Mouse (Mus musculus): ENCODE measurements around the gene Gm20388.
"Not testable (repeated sequence)": the region's sequence is repeated elsewhere in the genome, so short reads cannot be mapped to it uniquely, and the experiment has no call there.

The Gm20388 gene

DNA sequence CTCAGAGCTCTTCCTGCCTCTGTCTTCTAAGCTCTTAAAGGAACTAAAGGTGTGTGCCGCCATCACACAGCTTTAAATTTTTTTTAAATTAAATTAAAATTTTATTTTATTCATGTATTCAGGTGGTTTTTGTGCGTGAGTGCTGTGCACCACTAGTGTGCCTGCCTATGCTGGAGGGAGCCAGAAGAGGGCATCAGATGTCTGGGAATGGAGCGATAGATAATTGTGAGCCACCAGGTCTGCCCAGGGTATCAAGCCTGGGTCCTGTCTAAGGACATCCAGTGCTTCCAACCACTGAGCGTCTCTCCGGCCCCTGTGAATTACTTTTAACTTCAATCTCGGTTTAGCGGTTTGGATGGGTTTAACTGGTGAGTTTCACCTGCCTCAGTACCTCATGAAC, 3572.0 kb downstream of the Gm20388 start:
- DNase-seq = no peak

DNA sequence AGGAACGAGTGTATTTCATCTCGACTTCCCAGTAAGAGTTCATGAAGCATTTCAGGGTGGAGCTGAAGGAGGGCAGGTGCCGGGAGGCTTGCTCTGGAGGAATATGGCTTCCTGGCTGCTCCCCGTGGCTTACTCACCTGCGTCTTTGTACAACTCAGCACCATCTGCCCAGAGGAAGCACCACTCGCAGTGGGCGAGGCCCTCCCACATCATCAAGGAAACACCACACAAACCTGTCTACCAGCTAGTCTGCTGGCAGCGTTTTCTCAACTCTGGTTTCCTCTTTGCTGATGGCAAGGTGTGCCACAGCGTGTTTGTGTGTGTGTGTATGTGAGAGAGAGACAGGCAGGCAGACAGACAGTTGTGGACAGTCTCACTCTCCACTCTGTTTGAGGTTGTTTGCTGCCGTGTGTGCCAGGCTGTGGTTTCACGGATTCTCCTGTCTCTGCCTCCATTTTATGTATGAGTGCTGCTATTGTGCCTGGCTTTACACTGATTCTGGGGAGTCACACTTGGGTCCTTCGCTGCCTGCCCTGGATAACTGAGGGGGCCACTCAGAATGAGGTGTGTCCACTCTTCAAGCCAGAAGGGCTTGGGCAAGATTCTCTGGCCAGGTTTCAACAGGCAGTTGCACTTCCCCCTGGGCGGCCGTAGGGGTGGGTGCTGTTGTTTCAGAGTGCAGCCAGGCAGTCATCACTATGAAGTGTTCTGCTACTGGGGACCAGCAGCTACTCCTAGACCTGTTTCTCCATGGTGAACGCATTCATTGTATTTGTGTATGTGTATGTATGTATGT, 3580.8 kb downstream of the Gm20388 start:
- no peak for DNase-seq

- DNase-seq = no peak
Measured at GRCm38 (mm10) chr8:123492898-123493297, 3582.3 kb downstream of the Gm20388 start.

GRCm38 (mm10) chr8:123497699-123498098, 3587.1 kb downstream of the Gm20388 start:
- no peak for DNase-seq

DNA sequence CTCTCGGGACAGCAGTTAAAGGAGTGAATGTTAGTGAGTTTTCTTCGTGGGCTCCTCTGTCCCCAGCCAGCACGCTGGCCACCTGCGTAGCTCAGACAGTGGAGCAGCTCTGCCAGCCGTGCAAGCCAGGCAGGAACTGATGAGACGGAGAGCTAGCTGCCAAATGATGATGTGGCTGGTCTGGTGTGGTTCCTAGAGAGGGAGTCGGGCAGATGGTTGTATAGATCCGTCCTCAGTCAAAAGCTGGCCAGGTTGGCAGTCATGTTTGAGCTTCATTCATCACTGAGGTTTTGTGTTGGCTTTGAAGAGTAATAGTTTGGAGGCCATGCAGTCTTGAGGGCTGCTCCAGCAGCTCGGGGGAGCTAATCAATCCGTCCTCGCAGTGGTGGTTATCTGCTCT, 3588.3 kb downstream of the Gm20388 start:
- DNase-seq = no peak

- DNase-seq = no peak
Measured at GRCm38 (mm10) chr8:123499556-123499955, 3588.9 kb downstream of the Gm20388 start.

- no peak for DNase-seq
Measured at GRCm38 (mm10) chr8:123502192-123502591, 3591.6 kb downstream of the Gm20388 start.

DNA sequence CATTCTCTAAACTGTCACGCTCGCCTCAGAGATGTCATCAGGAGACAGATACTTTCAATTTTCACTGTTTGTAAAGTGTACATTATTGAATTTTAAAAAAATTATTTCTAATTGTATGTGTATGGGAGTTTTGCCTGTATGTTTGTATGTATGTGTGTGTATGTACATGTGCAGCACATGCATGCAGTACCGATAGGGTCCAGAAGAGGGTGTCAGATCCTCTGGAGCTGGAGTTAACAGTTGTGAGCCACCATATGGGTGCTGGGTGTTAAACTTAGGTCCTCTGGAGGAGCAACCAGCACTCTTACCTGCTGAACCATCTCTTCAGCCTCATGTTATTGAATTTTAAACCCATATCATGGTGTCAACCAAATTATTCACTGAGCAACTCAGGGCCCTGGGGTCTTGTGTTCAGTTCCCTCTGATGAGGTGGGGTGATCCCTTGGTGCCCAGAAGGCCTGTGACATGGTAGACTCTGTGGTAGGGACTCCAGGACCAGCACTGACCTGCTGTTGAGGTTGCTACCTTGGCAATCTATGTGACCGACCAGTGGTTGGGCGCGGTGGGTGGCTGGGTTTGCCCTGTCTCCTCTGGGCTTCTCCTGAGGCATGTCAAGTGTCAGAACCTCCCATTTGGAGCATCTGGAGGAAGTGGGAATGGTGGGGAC, 3593.3 kb downstream of the Gm20388 start:
- no peak for DNase-seq

- DNase-seq = no peak
Measured at GRCm38 (mm10) chr8:123504591-123505195, 3594.1 kb downstream of the Gm20388 start.

- DNase-seq = no peak
Measured at GRCm38 (mm10) chr8:123505267-123505666, 3594.6 kb downstream of the Gm20388 start.

- DNase-seq = no peak
Measured at GRCm38 (mm10) chr8:123505695-123506094, 3595.1 kb downstream of the Gm20388 start.

GRCm38 (mm10) chr8:123507153-123507552, 3596.5 kb downstream of the Gm20388 start:
- DNase-seq = no peak

DNA sequence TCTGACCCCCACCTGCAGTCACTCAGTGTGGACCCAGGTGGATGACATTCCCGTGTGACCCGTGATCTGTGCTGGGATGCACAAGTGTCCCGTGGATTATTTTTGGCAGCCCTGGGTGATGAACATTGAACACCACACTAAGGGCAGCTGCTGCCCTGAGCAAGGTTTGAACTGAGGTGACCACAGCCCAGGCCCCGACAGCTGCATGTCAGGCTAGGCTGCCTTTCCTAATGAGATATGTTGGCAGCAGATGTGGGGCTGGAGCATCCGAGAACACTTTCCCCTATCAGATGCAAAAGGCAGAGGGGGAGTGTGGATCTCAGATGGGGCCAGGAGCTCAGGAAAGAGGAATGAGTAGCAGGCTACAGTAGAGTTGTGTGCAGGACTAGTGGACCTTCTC, 3600.2 kb downstream of the Gm20388 start:
- DNase-seq = no peak

- DNase-seq = no peak
Measured at GRCm38 (mm10) chr8:123514136-123514535, 3603.5 kb downstream of the Gm20388 start.

GRCm38 (mm10) chr8:123514781-123515539, 3604.3 kb downstream of the Gm20388 start, which contains the start of gene Dbndd1:
TSS of gene Dbndd1 (minus strand) at chr8:123515463.
- peak; percentile 58 for DNase-seq

- no peak for DNase-seq
Measured at GRCm38 (mm10) chr8:123515540-123515897, 3604.9 kb downstream of the Gm20388 start.

DNA sequence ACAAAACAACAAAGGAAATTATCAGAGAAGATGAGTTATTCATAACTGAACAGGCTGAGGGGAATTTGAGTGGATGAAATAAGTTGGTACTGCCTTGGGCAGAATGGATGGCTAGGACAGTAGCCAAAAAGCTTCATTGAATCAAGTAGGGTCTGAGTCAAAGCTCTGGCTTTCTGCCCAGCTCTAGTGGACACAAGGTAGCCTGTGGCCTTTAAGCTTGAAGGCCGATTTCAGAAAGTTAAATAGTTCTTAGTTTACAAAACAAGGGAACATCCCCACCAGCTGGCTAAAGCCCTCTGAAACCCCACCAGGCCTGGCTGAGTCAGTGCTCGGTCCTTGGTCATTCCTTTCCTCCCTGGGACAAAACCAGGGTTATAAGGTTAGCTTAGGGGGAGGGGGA, 3606.0 kb downstream of the Gm20388 start:
- no peak for DNase-seq

- no peak for DNase-seq
Measured at GRCm38 (mm10) chr8:123518172-123518571, 3607.5 kb downstream of the Gm20388 start.

GRCm38 (mm10) chr8:123518667-123519066, 3608.0 kb downstream of the Gm20388 start, which contains the start of gene Gas8:
TSS of gene Gas8 (plus strand) at chr8:123518834.
- peak; percentile 86 for DNase-seq

GRCm38 (mm10) chr8:123520048-123520447, 3609.4 kb downstream of the Gm20388 start:
- not testable (repeated sequence) for DNase-seq

DNA sequence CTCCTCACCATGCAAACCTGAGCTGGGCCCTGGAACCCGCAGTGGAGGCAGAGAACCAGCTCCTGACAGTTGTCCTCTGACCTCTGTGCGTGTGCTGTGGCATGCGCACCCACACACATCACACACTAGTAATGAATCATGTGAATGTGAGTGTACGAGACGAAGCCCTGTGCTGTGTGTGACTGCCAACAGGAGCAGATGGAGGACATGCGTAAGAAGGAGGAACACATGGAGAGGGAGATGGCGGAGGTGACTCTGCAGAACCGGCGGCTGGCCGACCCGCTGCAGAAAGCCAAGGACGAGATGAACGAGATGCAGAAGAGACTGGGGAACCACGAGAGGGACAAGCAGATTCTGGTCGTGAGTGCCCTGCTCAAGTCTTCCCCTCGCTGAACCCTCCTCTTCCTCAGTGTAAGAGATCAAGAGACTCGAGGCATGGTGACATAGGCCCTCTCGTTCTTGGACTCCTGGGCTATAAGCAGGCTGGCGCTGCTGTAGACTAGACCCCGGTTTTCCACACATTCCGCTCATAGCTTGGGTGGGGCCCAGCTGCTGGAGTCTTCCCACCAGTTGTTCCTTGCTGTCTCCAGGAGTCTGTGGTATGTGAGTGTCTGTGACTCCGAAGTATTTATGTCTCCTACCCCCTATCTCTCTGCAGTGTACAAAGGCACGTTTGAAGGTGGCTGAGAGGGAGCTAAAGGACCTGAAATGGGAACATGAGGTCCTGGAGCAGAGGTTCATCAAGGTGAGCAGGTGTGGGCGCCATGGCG, 3617.3 kb downstream of the Gm20388 start:
- DNase-seq = no peak

Data from liver (tissue).